Mouse (Mus musculus) hindbrain, postnatal 0 days (tissue): ENCODE data around the gene B3gat3. TPM values are rescaled to one million over a fixed set of nuclear protein-coding genes. Genes with fewer than 3 reads are reported as not detected.

Source experiments
- ATAC-seq: fragments of 200-750 bp; cut with Nextera tagmentation; 2 replicates; pipeline ENCODE4 v1.8.0; 2017; ENCODE audit warnings: mild to moderate bottlenecking, moderate TSS enrichment, moderate library complexity
- DNase-seq: peaks from one replicate; pipeline ENCODE4 v3.0.0-alpha.2; 2015; ENCODE audit warnings: low spot score
- H3K27ac ChIP-seq: fragments of 300-500 bp; sonication (generic); 2 replicates; pipeline ENCODE4 v1.5.1; 2014; ENCODE audit warnings: mild to moderate bottlenecking
- H3K27me3 ChIP-seq: fragments of 300-500 bp; sonication (generic); 2 replicates; pipeline ENCODE4 v1.6.1; 2014; ENCODE audit warnings: low read length, mixed read lengths; ENCODE audit not compliant: insufficient read depth
- H3K36me3 ChIP-seq: fragments of 300-500 bp; sonication (generic); 2 replicates; pipeline ENCODE4 v1.6.1; 2014; ENCODE audit warnings: low read length, mixed read lengths; ENCODE audit not compliant: insufficient read depth
- H3K4me1 ChIP-seq: fragments of 300-500 bp; sonication (generic); 2 replicates; pipeline ENCODE4 v1.6.1; 2014; ENCODE audit warnings: antibody characterized with exemption, low read length, mixed read lengths; ENCODE audit not compliant: insufficient read depth
- H3K4me2 ChIP-seq: fragments of 300-500 bp; sonication (generic); 2 replicates; pipeline ENCODE4 v1.6.1; 2014; ENCODE audit warnings: low read depth, mild to moderate bottlenecking, low read length, moderate library complexity, mixed read lengths
- H3K4me3 ChIP-seq: fragments of 300-500 bp; sonication (generic); 2 replicates; pipeline ENCODE4 v1.5.1; 2014; ENCODE audit warnings: low read length
- H3K9ac ChIP-seq: fragments of 300-500 bp; sonication (generic); replicated peaks from 2 replicates; pipeline ENCODE4 v1.6.1; 2014; ENCODE audit warnings: mild to moderate bottlenecking, low read length, moderate library complexity, mixed read lengths
- H3K9me3 ChIP-seq: fragments of 300-500 bp; sonication (generic); 2 replicates; pipeline ENCODE4 v1.6.1; 2016; ENCODE audit warnings: low read length, mixed read lengths
- CTCF ChIP-seq: IDR thresholded peaks from 2 replicates; pipeline ENCODE4 v1.5.1; 2016; ENCODE audit warnings: antibody characterized with exemption, control low read depth, low read depth
- WGBS: fragments of 180-500 bp; shearing (Covaris S2); extraction: QIAGEN DNeasy Blood & Tissue Kit; methylation state at CpG from one replicate; pipeline ENCODE4 v1.1.7; 2014; 5-methylcytosine and 5-hydroxymethylcytosine counted together
- polyA plus RNA-seq: library from polyadenylated mRNA; unstranded; fragments of >200 nt; fragmentation: Nextera tagmentation; extraction: Ambion mirVana; gene quantifications from 2 replicates; pipeline ENCODE4 v1.2.1, GENCODE M21; 2015
- total RNA-seq: library from RNA; depleted of rRNA; stranded (reverse); fragments of >200 nt; gene quantifications from 2 replicates; pipeline ENCODE4 v1.2.3, GENCODE M21; 2014

The B3gat3 gene
- total and polyA plus RNA-seq, 2 experiments from 2014 or later, result 92.3 to 97.5 TPM

DNA sequence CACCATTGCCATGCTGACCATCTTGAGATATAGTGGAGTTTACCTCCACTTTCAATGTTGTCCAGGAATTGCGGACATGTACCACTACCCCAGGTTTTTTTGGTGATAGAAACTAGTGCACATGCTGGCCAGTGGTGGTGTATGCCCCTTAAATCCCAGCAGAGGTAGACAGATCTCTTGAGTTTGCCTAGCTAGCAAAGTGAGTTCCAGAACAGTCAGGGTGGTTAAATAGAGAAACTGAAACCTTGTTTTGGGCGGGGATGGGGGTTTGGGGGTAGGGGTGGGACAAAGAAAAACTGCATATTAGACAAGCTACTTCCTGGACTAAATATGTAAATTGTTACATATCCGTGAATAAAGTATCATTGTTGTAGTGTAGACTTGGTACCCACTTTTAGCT, 1.2 kb upstream of the B3gat3 start:
- DNase-seq (no peak), ATAC-seq (no peak)
- H3K9ac ChIP-seq, result no peak overlapping the region
- H3K27ac ChIP-seq, result no peak overlapping the region
- H3K4me3 ChIP-seq, result no peak overlapping the region
- peaks cover 31% of the 10 kb centered on the region for H3K36me3 ChIP-seq
- H3K4me1 ChIP-seq, result peaks cover 9% of the 10 kb centered on the region
- H3K9me3 ChIP-seq, result no peaks in the 10 kb centered on the region
- 91% methylated on average over 3 of the region's 3 CpGs for WGBS
- no peak overlapping the region for H3K4me2 ChIP-seq
- TF ChIP-seq CTCF, result no peak
- H3K27me3 ChIP-seq, result no peaks in the 10 kb centered on the region

DNA sequence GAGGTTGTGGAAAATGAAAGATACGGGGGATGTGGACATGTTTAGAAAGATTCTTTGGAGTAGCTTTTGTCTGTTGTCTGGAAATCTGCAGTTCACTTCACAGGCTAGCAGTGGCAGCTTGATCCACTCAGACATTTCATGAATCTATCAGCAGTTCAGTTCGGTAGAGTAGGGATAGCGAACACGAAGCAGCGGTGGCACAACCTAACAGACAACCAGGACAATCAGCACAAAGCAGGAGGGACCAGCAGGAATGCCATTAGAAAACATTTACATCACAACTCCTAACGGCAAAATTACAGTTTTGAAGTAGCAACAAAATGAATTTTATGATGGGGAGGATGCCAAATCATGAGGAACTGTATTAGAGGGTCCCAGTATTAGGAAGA, 496 bp upstream of the B3gat3 start:
- H3K4me3 ChIP-seq, result peak overlapping the region; percentile 89; the same call in 1 of the 2 replicates
- ATAC-seq (no peak), DNase-seq (no peak)
- H3K27me3 ChIP-seq, result no peaks in the 10 kb centered on the region
- TF ChIP-seq CTCF, result no peak
- 63% methylated on average over 6 of the region's 6 CpGs for WGBS
- H3K9ac ChIP-seq, result peak overlapping the region; percentile 85; the same call in 1 of the 2 replicates
- H3K9me3 ChIP-seq, result no peaks in the 10 kb centered on the region
- H3K27ac ChIP-seq, result peak overlapping the region; percentile 79
- peaks cover 9% of the 10 kb centered on the region for H3K4me1 ChIP-seq
- H3K4me2 ChIP-seq, result peak overlapping the region; percentile 91
- H3K36me3 ChIP-seq, result peaks cover 25% of the 10 kb centered on the region

DNA sequence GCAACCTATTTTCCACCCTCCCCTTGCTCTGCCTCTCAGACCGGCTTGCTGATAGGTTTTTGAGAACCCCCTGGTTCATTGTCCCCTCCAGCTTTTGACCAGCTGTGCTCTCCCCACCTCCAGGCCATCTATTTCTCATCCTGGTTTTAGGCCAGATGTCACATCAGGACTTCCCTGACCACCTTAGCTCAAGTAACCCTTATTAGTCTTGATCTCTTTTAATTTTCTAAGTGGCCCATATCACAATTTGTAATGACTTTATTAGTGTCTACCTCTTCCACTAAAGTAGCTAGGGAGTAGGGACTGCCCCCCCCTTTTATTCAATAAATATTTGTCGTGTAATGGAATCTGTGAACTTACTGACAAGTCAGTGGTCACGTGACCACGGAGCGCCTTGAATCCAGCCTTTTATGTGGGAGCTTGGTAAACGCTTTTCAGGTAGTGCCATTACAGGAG, 690 bp downstream of the B3gat3 start:
- peak overlapping the region; percentile 91 for H3K4me2 ChIP-seq
- no peaks in the 10 kb centered on the region for H3K9me3 ChIP-seq
- H3K27ac ChIP-seq, result peak overlapping the region; percentile 79
- DNase-seq (peak; percentile 57), ATAC-seq (no peak)
- H3K9ac ChIP-seq, result peak overlapping the region; percentile 85
- H3K4me3 ChIP-seq, result peak overlapping the region; percentile 89
- TF ChIP-seq CTCF, result no peak
- WGBS, result under 1% methylated on average over 6 of the region's 6 CpGs
- H3K36me3 ChIP-seq, result peaks cover 17% of the 10 kb centered on the region
- H3K4me1 ChIP-seq, result peaks cover 9% of the 10 kb centered on the region
- no peaks in the 10 kb centered on the region for H3K27me3 ChIP-seq

DNA sequence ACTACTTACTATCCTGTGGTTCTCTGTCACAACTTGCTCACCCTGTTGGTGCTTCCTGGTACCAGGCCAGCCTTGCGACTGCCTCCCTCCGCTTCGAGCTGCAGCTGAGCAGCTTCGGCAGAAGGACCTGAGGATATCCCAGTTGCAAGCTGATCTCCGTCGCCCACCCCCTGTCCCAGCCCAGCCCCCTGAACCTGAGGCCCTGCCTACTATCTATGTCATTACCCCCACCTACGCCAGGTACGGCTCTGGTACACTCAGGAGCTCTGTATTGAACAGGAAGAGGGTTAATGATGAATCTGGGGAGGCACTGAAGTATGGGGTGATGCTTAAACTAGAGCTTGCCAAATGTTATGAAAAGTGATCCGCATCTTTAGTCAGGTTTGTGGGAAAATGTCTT, 1.6 kb downstream of the B3gat3 start:
- H3K27me3 ChIP-seq, result no peaks in the 10 kb centered on the region
- WGBS, result 75% methylated on average over 9 of the region's 9 CpGs
- ATAC-seq, result no peak
- peaks cover 9% of the 10 kb centered on the region for H3K4me1 ChIP-seq
- TF ChIP-seq CTCF, result no peak
- no peak overlapping the region for H3K4me3 ChIP-seq
- no peak for DNase-seq
- H3K9ac ChIP-seq, result no peak overlapping the region
- H3K4me2 ChIP-seq, result peak overlapping the region; percentile 91
- peaks cover 13% of the 10 kb centered on the region for H3K36me3 ChIP-seq
- no peaks in the 10 kb centered on the region for H3K9me3 ChIP-seq
- H3K27ac ChIP-seq, result no peak overlapping the region

DNA sequence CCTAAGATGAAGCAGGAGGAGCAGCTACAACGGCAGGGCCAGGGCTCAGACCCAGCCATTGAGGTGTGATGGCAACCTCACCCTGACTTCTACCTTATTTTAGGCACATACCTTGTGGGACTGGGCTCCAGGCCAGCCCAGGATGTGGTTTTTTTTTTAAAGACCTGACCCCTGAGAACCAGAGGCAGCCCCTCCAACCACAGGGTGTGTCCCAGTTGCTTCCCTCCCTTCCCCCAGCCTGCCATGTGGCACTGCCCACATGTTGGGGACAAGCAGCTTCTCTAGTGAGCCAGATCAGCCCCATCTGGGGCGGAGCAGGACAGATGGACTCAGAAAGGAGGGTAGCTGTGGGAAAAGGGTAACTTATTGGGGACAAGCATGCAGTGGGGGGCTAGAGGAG, 6.6 kb downstream of the B3gat3 start:
- no peak overlapping the region for H3K27ac ChIP-seq
- DNase-seq (no peak), ATAC-seq (no peak)
- WGBS, result 87% methylated on average over 2 of the region's 2 CpGs
- H3K4me1 ChIP-seq, result no peaks in the 10 kb centered on the region; the same call in 1 of the 2 replicates
- no peak overlapping the region for H3K4me3 ChIP-seq
- no peak for TF ChIP-seq CTCF
- no peaks in the 10 kb centered on the region for H3K9me3 ChIP-seq
- peaks cover 8% of the 10 kb centered on the region; the same call in 1 of the 2 replicates for H3K36me3 ChIP-seq
- H3K27me3 ChIP-seq, result no peaks in the 10 kb centered on the region
- no peak overlapping the region for H3K4me2 ChIP-seq
- H3K9ac ChIP-seq, result no peak overlapping the region

DNA sequence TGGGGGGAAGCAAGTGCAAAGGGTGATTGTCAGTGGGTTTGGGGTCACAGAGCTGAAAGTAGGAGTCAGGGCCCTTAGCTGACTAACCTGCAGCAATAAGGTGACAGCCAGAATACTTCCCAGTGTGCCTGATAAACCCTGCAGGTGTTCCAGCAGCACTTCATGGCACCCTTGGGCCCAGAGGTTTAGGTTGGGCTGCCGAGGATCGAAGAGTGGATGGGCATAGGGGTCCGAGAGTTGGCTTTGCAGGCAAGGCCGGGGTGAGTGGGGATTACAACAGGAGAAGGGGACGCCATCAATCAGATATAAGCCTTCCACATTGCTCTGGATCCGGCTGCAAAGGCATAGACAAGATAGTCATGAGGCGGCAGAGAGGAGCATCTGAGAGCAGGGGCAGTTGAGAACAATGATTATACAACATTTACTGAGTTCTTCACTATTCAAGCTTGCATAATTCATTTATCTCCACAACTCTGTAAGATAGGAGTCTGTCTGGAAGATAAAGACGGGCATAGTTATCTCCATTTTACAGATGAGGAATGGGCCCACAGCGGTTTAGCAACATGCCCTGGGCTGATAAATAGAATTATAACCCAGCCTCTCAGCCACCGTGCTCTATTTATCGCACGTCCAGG, 7.8 kb downstream of the B3gat3 start:
- H3K9ac ChIP-seq, result no peak overlapping the region

DNA sequence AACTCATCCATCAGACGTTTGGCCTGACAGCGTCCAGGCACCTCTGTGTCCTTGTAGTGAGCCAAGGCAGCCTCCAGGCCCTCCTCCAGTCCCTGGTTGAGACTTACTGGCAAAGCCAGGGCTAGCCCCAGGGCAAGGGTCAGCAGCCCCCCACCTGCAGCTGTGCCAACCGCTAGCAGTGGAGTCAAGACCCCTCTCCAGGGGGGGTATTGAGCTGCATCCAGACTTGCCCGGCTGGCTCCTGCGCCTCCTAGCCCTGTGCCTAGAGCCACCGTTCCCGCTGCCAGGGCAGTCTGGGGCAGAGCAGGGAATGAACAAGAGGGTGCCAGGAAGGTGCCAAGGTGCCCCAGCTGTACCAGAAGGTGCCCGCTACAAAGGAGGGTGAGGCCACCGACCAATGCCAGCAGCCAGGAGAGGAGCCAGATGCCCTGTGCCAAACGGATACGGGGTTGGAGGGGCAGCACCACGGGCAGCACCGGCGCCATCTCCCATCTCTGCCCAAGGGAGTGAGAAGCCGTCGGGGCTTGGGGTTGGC, 8.6 kb downstream of the B3gat3 start:
- Histone ChIP-seq H3K9me3 (no peaks in the 10 kb centered on the region), H3K4me3 (peak overlapping the region; percentile 53), H3K9ac (peak overlapping the region; percentile 59; the same call in 1 of the 2 replicates), H3K27me3 (no peaks in the 10 kb centered on the region), H3K4me2 (peak overlapping the region; percentile 71), H3K4me1 (no peaks in the 10 kb centered on the region), H3K27ac (peak overlapping the region; percentile 62; the same call in 1 of the 2 replicates), H3K36me3 (peaks cover 8% of the 10 kb centered on the region; the same call in 1 of the 2 replicates)
- DNase-seq (no peak), ATAC-seq (peak; percentile 9)
- no peak for TF ChIP-seq CTCF
- WGBS, result 15% methylated on average over 16 of the region's 16 CpGs

More for the DNA sequence above, 7.8 kb downstream of the B3gat3 start:
- no peaks in the 10 kb centered on the region for H3K27me3 ChIP-seq
- ATAC-seq (no peak), DNase-seq (no peak)
- H3K4me3 ChIP-seq, result no peak overlapping the region
- H3K4me1 ChIP-seq, result no peaks in the 10 kb centered on the region
- TF ChIP-seq CTCF, result no peak
- H3K9me3 ChIP-seq, result no peaks in the 10 kb centered on the region
- no peak overlapping the region for H3K4me2 ChIP-seq
- H3K36me3 ChIP-seq, result peaks cover 8% of the 10 kb centered on the region; the same call in 1 of the 2 replicates
- 91% methylated on average over 12 of the region's 12 CpGs for WGBS
- 0 out of 2 replicates have a peak overlapping the region, but pooled peaks have one; percentile 62 for H3K27ac ChIP-seq
